Mouse (Mus musculus) spleen, postnatal 4 days (tissue): ENCODE results near the gene Begain.

Experiments
- DNase-seq, 2 experiments: peaks; one replicate each; pipeline ENCODE4 v3.0.0; 2022; ENCODE audit warnings: low spot score in 2 of 2

Begain gene

GRCm38 (mm10) chr12:109053020-109053806 is 14.8 kb downstream of the Begain start:
- no peak for DNase-seq

GRCm38 (mm10) chr12:109049949-109050348 is 18.1 kb downstream of the Begain start:
- no peak for DNase-seq

GRCm38 (mm10) chr12:109045581-109045980 is 22.4 kb downstream of the Begain start:
- no peak for DNase-seq

GRCm38 (mm10) chr12:109044497-109044896 is 23.5 kb downstream of the Begain start:
- no peak for DNase-seq

- no peak for DNase-seq
These were observed 28.7 kb downstream of the Begain start for GRCm38 (mm10) chr12:109039311-109039710.

GRCm38 (mm10) chr12:109038179-109038819 is 29.7 kb downstream of the Begain start:
- DNase-seq: no peak

- no peak for DNase-seq
These were observed 31.0 kb downstream of the Begain start for GRCm38 (mm10) chr12:109037026-109037425.

- DNase-seq: no peak
These were observed 44.2 kb downstream of the Begain start for GRCm38 (mm10) chr12:109023780-109024179.

- no peak for DNase-seq
These were observed 45.1 kb downstream of the Begain start for GRCm38 (mm10) chr12:109022966-109023365.

GRCm38 (mm10) chr12:109022181-109022691 is 45.8 kb downstream of the Begain start:
- DNase-seq: no peak

GRCm38 (mm10) chr12:109010070-109010649 is 57.9 kb downstream of the Begain start:
- no peak for DNase-seq

GRCm38 (mm10) chr12:109002978-109003377 is 65.0 kb downstream of the Begain start:
- DNase-seq: peak in 1 of 2 experiments; percentile 42

- no peak for DNase-seq
These were observed 70.8 kb downstream of the Begain start for GRCm38 (mm10) chr12:108997249-108997648.

- DNase-seq: no peak
These were observed 71.9 kb downstream of the Begain start for GRCm38 (mm10) chr12:108995976-108996636.

- peak; percentile 73 to 89 for DNase-seq
These were observed 73.5 kb downstream of the Begain start for GRCm38 (mm10) chr12:108994436-108995031.

GRCm38 (mm10) chr12:108993046-108993445 is 75.0 kb downstream of the Begain start:
- no peak for DNase-seq

GRCm38 (mm10) chr12:108990425-108990824 is 77.6 kb downstream of the Begain start:
- no peak for DNase-seq

GRCm38 (mm10) chr12:108987448-108987847 is 80.6 kb downstream of the Begain start:
- DNase-seq: no peak

- DNase-seq: no peak
These were observed 83.0 kb downstream of the Begain start for GRCm38 (mm10) chr12:108985025-108985424.

- no peak for DNase-seq
These were observed 83.5 kb downstream of the Begain start for GRCm38 (mm10) chr12:108984471-108984870.

GRCm38 (mm10) chr12:108983496-108983895 is 84.5 kb downstream of the Begain start:
- DNase-seq: no peak

GRCm38 (mm10) chr12:108982684-108982960 is 85.4 kb downstream of the Begain start:
- DNase-seq: no peak
